Mouse (Mus musculus) forebrain, embryonic 11.5 days (tissue): Measurements from ENCODE around the gene Naa15. TPM values are rescaled to one million over a fixed set of nuclear protein-coding genes. Genes with fewer than 3 reads are reported as not detected.
"Not testable (repeated sequence)": the region's sequence is repeated elsewhere in the genome, so short reads cannot be mapped to it uniquely, and the experiment has no call there.

Experiments
- ATAC-seq: fragments of 200-750 bp; cut with Nextera tagmentation; replicated peaks from 2 replicates; pipeline ENCODE4 v1.8.0; 2017; ENCODE audit warnings: moderate TSS enrichment; ENCODE audit not compliant: low FRiP score
- DNase-seq: peaks from one replicate; pipeline ENCODE4 v3.0.0-alpha.2; 2017; ENCODE audit warnings: low spot score
- H3K27ac ChIP-seq: fragments of 300-500 bp; sonication (generic); 2 replicates; pipeline ENCODE4 v1.5.1; 2014; ENCODE audit warnings: low read depth, low read length
- H3K27me3 ChIP-seq: fragments of 300-500 bp; sonication (generic); 2 replicates; pipeline ENCODE4 v1.6.1; 2014; ENCODE audit warnings: mild to moderate bottlenecking, low read length, mixed read lengths; ENCODE audit not compliant: control insufficient read depth, insufficient read depth
- H3K36me3 ChIP-seq: fragments of 300-500 bp; sonication (generic); 2 replicates; pipeline ENCODE4 v1.6.1; 2014; ENCODE audit warnings: mild to moderate bottlenecking, low read length, moderate library complexity, mixed read lengths; ENCODE audit not compliant: control insufficient read depth, insufficient read depth
- H3K4me1 ChIP-seq: fragments of 300-500 bp; sonication (generic); replicated peaks from 2 replicates; pipeline ENCODE4 v1.6.1; 2014; ENCODE audit warnings: low read length, mixed read lengths; ENCODE audit not compliant: control insufficient read depth, insufficient read depth
- H3K4me2 ChIP-seq: fragments of 300-500 bp; sonication (generic); 2 replicates; pipeline ENCODE4 v1.6.1; 2014; ENCODE audit warnings: low read depth, mild to moderate bottlenecking, low read length, moderate library complexity, mixed read lengths; ENCODE audit not compliant: severe bottlenecking
- H3K4me3 ChIP-seq: fragments of 300-500 bp; sonication (generic); 2 replicates; pipeline ENCODE4 v1.5.1; 2014; ENCODE audit warnings: low read depth, low read length
- H3K9ac ChIP-seq: fragments of 300-500 bp; sonication (generic); 2 replicates; pipeline ENCODE4 v1.6.1; 2014; ENCODE audit warnings: low read length
- H3K9me3 ChIP-seq: fragments of 300-500 bp; sonication (generic); 2 replicates; pipeline ENCODE4 v1.6.1; 2016; ENCODE audit warnings: low read length, mixed read lengths; ENCODE audit not compliant: control insufficient read depth
- WGBS: fragments of 180-500 bp; shearing (Covaris S2); extraction: QIAGEN DNeasy Blood & Tissue Kit; methylation state at CpG from one replicate; pipeline ENCODE4 v1.1.7; 2014; 5-methylcytosine and 5-hydroxymethylcytosine counted together
- polyA plus RNA-seq: library from polyadenylated mRNA; unstranded; fragments of >200 nt; fragmentation: Nextera tagmentation; extraction: Ambion mirVana; gene quantifications from 2 replicates; pipeline ENCODE4 v1.2.1, GENCODE M21; 2014

Naa15 gene
- polyA plus RNA-seq, 1 experiment from 2014 or later, result 62.6 TPM

GRCm38 (mm10) chr3:51388904-51389303 is 26.0 kb upstream of the Naa15 start:
- Histone ChIP-seq H3K36me3 (no peaks in the 10 kb centered on the region), H3K27ac (no peak overlapping the region), H3K4me1 (peaks cover 5% of the 10 kb centered on the region; the same call in 1 of the 2 replicates), H3K4me3 (no peak overlapping the region; the same call in 1 of the 2 replicates), H3K9me3 (no peaks in the 10 kb centered on the region), H3K9ac (0 out of 2 replicates have a peak overlapping the region, but pooled peaks have one; percentile 21), H3K27me3 (no peaks in the 10 kb centered on the region), H3K4me2 (peak overlapping the region; percentile 24; the same call in 1 of the 2 replicates)
- ATAC-seq, result no peak
- peak; percentile 58 for DNase-seq
- 8% methylated on average over 13 of the region's 13 CpGs for WGBS

GRCm38 (mm10) chr3:51391095-51391494 is 23.9 kb upstream of the Naa15 start:
- Histone ChIP-seq H3K27me3 (peaks cover 9% of the 10 kb centered on the region; the same call in 1 of the 2 replicates), H3K36me3 (no peaks in the 10 kb centered on the region), H3K9me3 (no peaks in the 10 kb centered on the region), H3K9ac (no peak overlapping the region), H3K4me1 (peaks cover 7% of the 10 kb centered on the region; the same call in 1 of the 2 replicates), H3K27ac (no peak overlapping the region), H3K4me3 (no peak overlapping the region), H3K4me2 (no peak overlapping the region)
- ATAC-seq, result no peak
- 87% methylated on average over 5 of the region's 5 CpGs for WGBS
- DNase-seq, result no peak

- peaks cover 7% of the 10 kb centered on the region; the same call in 1 of the 2 replicates for H3K4me1 ChIP-seq
- DNase-seq (no peak), ATAC-seq (no peak)
- H3K27ac ChIP-seq, result no peak overlapping the region
- no peak overlapping the region for H3K4me2 ChIP-seq
- no peak overlapping the region for H3K4me3 ChIP-seq
- H3K9me3 ChIP-seq, result no peaks in the 10 kb centered on the region
- H3K27me3 ChIP-seq, result peaks cover 11% of the 10 kb centered on the region; the same call in 1 of the 2 replicates
- H3K36me3 ChIP-seq, result no peaks in the 10 kb centered on the region
- H3K9ac ChIP-seq, result no peak overlapping the region
- 96% methylated on average over 5 of the region's 5 CpGs for WGBS
Measured at GRCm38 (mm10) chr3:51391591-51391990, 23.4 kb upstream of the Naa15 start.

- H3K36me3 ChIP-seq, H3K27ac ChIP-seq, H3K9me3 ChIP-seq, H3K9ac ChIP-seq, DNase-seq, H3K4me1 ChIP-seq, H3K4me3 ChIP-seq, H3K4me2 ChIP-seq, ATAC-seq: not testable (repeated sequence)
- H3K27me3 ChIP-seq, result peaks cover 11% of the 10 kb centered on the region; the same call in 1 of the 2 replicates
- WGBS, result 94% methylated on average over 3 of the region's 3 CpGs
Measured at GRCm38 (mm10) chr3:51393018-51393417, 21.9 kb upstream of the Naa15 start.

- no peaks in the 10 kb centered on the region for H3K9me3 ChIP-seq
- no peaks in the 10 kb centered on the region for H3K36me3 ChIP-seq
- peaks cover 7% of the 10 kb centered on the region; the same call in 1 of the 2 replicates for H3K4me1 ChIP-seq
- no peak for DNase-seq
- H3K4me3 ChIP-seq, result no peak overlapping the region
- H3K27me3 ChIP-seq, result peaks cover 11% of the 10 kb centered on the region; the same call in 1 of the 2 replicates
- H3K4me2 ChIP-seq, result no peak overlapping the region
- 91% methylated on average over 2 of the region's 2 CpGs for WGBS
- ATAC-seq, result no peak
- no peak overlapping the region for H3K27ac ChIP-seq
- H3K9ac ChIP-seq, result no peak overlapping the region
Measured at GRCm38 (mm10) chr3:51393651-51394050, 21.3 kb upstream of the Naa15 start.

- H3K4me2 ChIP-seq, result no peak overlapping the region
- no peaks in the 10 kb centered on the region for H3K9me3 ChIP-seq
- 56% methylated on average over 3 of the region's 3 CpGs for WGBS
- DNase-seq (no peak), ATAC-seq (no peak)
- H3K4me3 ChIP-seq, result no peak overlapping the region
- no peak overlapping the region for H3K27ac ChIP-seq
- H3K9ac ChIP-seq, result no peak overlapping the region
- H3K4me1 ChIP-seq, result 0 out of 2 replicates have a peak, but pooled peaks cover 2% of the 10 kb centered on the region
- no peaks in the 10 kb centered on the region for H3K36me3 ChIP-seq
- peaks cover 11% of the 10 kb centered on the region; the same call in 1 of the 2 replicates for H3K27me3 ChIP-seq
Measured at GRCm38 (mm10) chr3:51394881-51395280, 20.1 kb upstream of the Naa15 start.

- DNase-seq (no peak), ATAC-seq (no peak)
- peak overlapping the region; percentile 71 for H3K4me2 ChIP-seq
- H3K4me1 ChIP-seq, result 0 out of 2 replicates have a peak, but pooled peaks cover 2% of the 10 kb centered on the region
- H3K9ac ChIP-seq, result no peak overlapping the region
- H3K4me3 ChIP-seq, result peak overlapping the region; percentile 46
- H3K27me3 ChIP-seq, result peaks cover 11% of the 10 kb centered on the region; the same call in 1 of the 2 replicates
- 14% methylated on average over 19 of the region's 19 CpGs for WGBS
- H3K9me3 ChIP-seq, result no peaks in the 10 kb centered on the region
- H3K27ac ChIP-seq, result no peak overlapping the region
- no peaks in the 10 kb centered on the region for H3K36me3 ChIP-seq
Measured at GRCm38 (mm10) chr3:51395461-51396145, 19.3 kb upstream of the Naa15 start.

- peak; percentile 89 for ATAC-seq
- 3% methylated on average over 41 of the region's 41 CpGs for WGBS
- Histone ChIP-seq H3K9ac (peak within 1 kb of the TSS; percentile 47), H3K4me3 (peak within 1 kb of the TSS; percentile 46), H3K9me3 (no peaks in the 10 kb centered on the region), H3K4me1 (0 out of 2 replicates have a peak, but pooled peaks cover 2% of the 10 kb centered on the region), H3K4me2 (peak within 1 kb of the TSS; percentile 71), H3K36me3 (no peaks in the 10 kb centered on the region), H3K27me3 (peaks cover 11% of the 10 kb centered on the region; the same call in 1 of the 2 replicates), H3K27ac (no peak within 1 kb of the TSS)
- peak; percentile 90 for DNase-seq
Measured at GRCm38 (mm10) chr3:51396219-51397068, 18.5 kb upstream of the Naa15 start, which contains the start of gene Mgarp. Gene Mgarp (minus strand): TSS chr3:51396738.
